Mouse (Mus musculus): ENCODE measurements around the gene Ccdc159. TPM values are rescaled to one million over a fixed set of nuclear protein-coding genes. Genes with fewer than 3 reads are reported as not detected.

The Ccdc159 gene
- polyA plus RNA-seq, 1 experiment = 24.4 TPM

DNA sequence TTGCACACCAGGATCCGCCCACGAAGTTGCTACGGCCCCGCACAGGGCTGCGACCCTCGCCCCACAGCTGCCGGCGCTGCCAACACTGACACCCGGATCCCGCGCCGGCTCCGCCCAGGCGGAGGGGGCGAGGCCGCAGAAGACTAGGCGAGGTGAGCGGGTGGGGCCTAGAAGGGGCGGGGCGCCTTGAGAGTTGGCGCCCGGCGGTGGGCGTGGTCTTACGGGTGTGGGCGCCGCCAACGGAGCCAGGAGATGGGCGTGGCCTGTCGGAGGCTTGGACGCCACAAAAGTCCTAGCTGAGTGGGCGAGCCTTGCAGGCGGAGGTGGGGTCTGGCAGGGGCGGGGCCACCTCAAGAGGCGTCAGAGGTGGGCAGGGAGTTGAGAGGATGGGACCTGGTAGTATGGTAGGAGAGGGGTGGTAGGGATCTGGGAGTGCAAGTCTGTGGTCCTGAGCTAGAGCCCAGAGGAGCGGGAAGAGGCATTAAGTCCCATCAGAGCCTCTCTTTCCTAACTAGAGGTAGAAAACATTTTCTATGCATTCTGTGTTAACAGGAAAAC lies 9.2 kb upstream of the Ccdc159 start, which contains the start of gene Rab3d:
Gene Rab3d (minus strand): TSS at position 158 of the 558 bp plus-strand sequence.
- Histone ChIP-seq H3K4me1 (ENCODE audit: control insufficient read depth, insufficient read depth, low read length) (no peaks in the 10 kb centered on the region; the same call in 1 of the 2 replicates), H3K4me3 (ENCODE audit: insufficient read depth, low read length) (peak within 1 kb of the TSS; percentile 74), H3K27ac (ENCODE audit: insufficient read depth, low read length) (peak within 1 kb of the TSS; percentile 97)
- TF ChIP-seq POLR2A (IDR thresholded peaks at IDR 0.05; ENCODE audit: extremely low read depth, insufficient read depth, low read length) (no peak), CTCF (IDR thresholded peaks at IDR 0.05; ENCODE audit: extremely low read depth, insufficient read depth, low read length) (no peak)

- Histone ChIP-seq H3K27ac (ENCODE audit: insufficient read depth, low read length) (peak overlapping the region; percentile 32; the same call in 1 of the 2 replicates), H3K4me3 (ENCODE audit: insufficient read depth, low read length) (peak overlapping the region; percentile 74; the same call in 1 of the 2 replicates), H3K4me1 (ENCODE audit: control insufficient read depth, insufficient read depth, low read length) (no peaks in the 10 kb centered on the region; the same call in 1 of the 2 replicates)
- no peak for TF ChIP-seq POLR2A (IDR thresholded peaks at IDR 0.05; ENCODE audit: extremely low read depth, insufficient read depth, low read length)
Observed at GRCm38 (mm10) chr9:21918692-21919384, 8.4 kb upstream of the Ccdc159 start.

DNA sequence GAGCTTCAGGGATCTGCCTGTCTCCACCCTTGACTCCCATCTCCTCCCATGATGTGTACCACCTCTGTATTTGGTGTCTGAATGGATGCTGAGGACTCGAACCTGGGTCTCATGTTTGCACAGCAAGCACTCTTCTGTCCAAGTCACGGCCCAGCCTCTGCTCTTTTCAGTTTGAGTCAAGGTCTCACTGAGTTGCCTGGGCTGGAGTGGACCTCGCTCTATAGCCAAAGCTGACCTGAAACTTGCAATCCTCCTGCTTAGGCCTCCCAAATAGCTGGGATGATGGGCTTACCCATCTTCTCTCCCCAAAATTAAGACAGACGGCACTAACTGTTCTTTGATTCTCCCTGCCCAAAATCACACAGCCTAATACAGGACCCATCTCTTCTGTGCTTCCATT lies 4.2 kb upstream of the Ccdc159 start:
- Histone ChIP-seq H3K4me1 (ENCODE audit: control insufficient read depth, insufficient read depth, low read length) (no peaks in the 10 kb centered on the region; the same call in 1 of the 2 replicates), H3K4me3 (ENCODE audit: insufficient read depth, low read length) (no peak overlapping the region), H3K27ac (ENCODE audit: insufficient read depth, low read length) (no peak overlapping the region)
- TF ChIP-seq CTCF (IDR thresholded peaks at IDR 0.05; ENCODE audit: extremely low read depth, insufficient read depth, low read length) (no peak), POLR2A (IDR thresholded peaks at IDR 0.05; ENCODE audit: extremely low read depth, insufficient read depth, low read length) (no peak)

- H3K27ac ChIP-seq (ENCODE audit: insufficient read depth, low read length) = no peak overlapping the region
- TF ChIP-seq POLR2A (IDR thresholded peaks at IDR 0.05; ENCODE audit: extremely low read depth, insufficient read depth, low read length) = no peak
- no peak for TF ChIP-seq CTCF (IDR thresholded peaks at IDR 0.05; ENCODE audit: extremely low read depth, insufficient read depth, low read length)
- no peaks in the 10 kb centered on the region; the same call in 1 of the 2 replicates for H3K4me1 ChIP-seq (ENCODE audit: control insufficient read depth, insufficient read depth, low read length)
- no peak overlapping the region for H3K4me3 ChIP-seq (ENCODE audit: insufficient read depth, low read length)
Observed at GRCm38 (mm10) chr9:21923490-21924098, 3.7 kb upstream of the Ccdc159 start.

DNA sequence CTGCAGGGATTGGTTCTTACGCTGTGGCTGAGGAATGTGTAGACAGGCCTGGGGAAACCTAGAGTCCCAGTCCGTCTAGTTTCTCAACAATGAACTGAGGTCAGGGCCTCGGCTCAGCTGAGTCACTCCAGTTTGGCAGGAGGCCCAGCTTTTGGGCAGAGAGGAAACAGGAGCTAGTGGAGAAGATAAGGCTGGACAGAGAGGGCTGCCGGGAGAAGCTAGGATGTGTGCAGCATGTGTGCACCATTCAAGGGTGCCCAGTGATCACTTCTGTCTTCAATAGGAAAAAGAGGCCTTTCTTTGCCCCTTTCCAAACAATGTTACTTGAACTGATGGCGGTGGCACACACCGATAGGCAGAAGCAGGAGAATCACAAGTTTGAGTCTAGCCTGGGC lies 3.2 kb upstream of the Ccdc159 start:
- Histone ChIP-seq H3K4me3 (ENCODE audit: insufficient read depth, low read length) (no peak overlapping the region), H3K4me1 (ENCODE audit: control insufficient read depth, insufficient read depth, low read length) (no peaks in the 10 kb centered on the region; the same call in 1 of the 2 replicates), H3K27ac (ENCODE audit: insufficient read depth, low read length) (no peak overlapping the region)
- no peak for TF ChIP-seq CTCF (IDR thresholded peaks at IDR 0.05; ENCODE audit: extremely low read depth, insufficient read depth, low read length)

- TF ChIP-seq POLR2A (IDR thresholded peaks at IDR 0.05; ENCODE audit: extremely low read depth, insufficient read depth, low read length) (no peak), CTCF (IDR thresholded peaks at IDR 0.05; ENCODE audit: extremely low read depth, insufficient read depth, low read length) (no peak)
- Histone ChIP-seq H3K4me1 (ENCODE audit: control insufficient read depth, insufficient read depth, low read length) (no peaks in the 10 kb centered on the region; the same call in 1 of the 2 replicates), H3K4me3 (ENCODE audit: insufficient read depth, low read length) (no peak overlapping the region), H3K27ac (ENCODE audit: insufficient read depth, low read length) (no peak overlapping the region)
Observed at GRCm38 (mm10) chr9:21925034-21925433, 2.2 kb upstream of the Ccdc159 start.

DNA sequence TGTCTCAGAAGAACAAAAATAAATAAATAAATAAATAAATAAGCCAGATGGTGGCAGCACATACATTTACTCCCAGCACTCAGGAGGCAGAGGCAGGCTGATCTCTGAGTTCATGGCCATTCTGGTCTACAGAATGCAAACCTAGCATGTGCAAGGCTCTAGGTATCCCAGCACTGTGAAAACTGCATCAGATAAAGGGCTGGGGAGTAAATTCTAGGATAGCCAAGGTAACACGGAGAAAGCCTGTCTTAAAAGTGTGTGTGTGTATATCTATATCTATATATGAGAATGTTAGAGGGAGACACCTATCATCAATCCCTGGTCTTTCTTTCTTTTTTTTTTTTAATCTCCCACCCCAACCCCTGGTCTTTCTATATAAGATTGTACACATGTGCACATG lies 1.8 kb upstream of the Ccdc159 start:
- TF ChIP-seq POLR2A (IDR thresholded peaks at IDR 0.05; ENCODE audit: extremely low read depth, insufficient read depth, low read length) (no peak), CTCF (IDR thresholded peaks at IDR 0.05; ENCODE audit: extremely low read depth, insufficient read depth, low read length) (no peak)
- H3K4me3 ChIP-seq (ENCODE audit: insufficient read depth, low read length) = no peak overlapping the region
- no peak overlapping the region for H3K27ac ChIP-seq (ENCODE audit: insufficient read depth, low read length)
- H3K4me1 ChIP-seq (ENCODE audit: control insufficient read depth, insufficient read depth, low read length) = no peaks in the 10 kb centered on the region; the same call in 1 of the 2 replicates

DNA sequence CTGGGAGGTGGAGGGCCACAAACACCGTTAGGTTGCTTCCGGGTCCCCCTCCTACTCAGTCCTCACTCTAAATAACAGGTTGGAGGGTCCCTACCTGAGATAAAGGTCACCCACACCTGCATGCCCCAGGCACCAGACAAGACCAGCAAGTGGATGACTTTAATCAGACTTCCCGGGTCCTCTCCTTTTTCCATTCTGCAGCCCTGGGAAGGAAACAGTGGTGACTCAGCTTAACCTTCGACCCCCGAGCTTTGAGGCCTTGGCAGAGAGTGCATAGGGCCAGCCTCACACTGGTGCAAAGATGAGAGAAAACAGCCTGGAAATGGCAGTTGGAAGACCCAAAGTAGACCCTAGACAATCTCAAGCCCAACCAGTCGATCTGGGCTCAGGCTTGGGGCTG lies 1.1 kb upstream of the Ccdc159 start:
- Histone ChIP-seq H3K4me1 (ENCODE audit: control insufficient read depth, insufficient read depth, low read length) (no peaks in the 10 kb centered on the region; the same call in 1 of the 2 replicates), H3K4me3 (ENCODE audit: insufficient read depth, low read length) (peak overlapping the region; percentile 31), H3K27ac (ENCODE audit: insufficient read depth, low read length) (no peak overlapping the region)
- TF ChIP-seq POLR2A (IDR thresholded peaks at IDR 0.05; ENCODE audit: extremely low read depth, insufficient read depth, low read length) (no peak), CTCF (IDR thresholded peaks at IDR 0.05; ENCODE audit: extremely low read depth, insufficient read depth, low read length) (no peak)

GRCm38 (mm10) chr9:21926784-21927183 lies 487 bp upstream of the Ccdc159 start:
- H3K4me1 ChIP-seq (ENCODE audit: control insufficient read depth, insufficient read depth, low read length) = no peaks in the 10 kb centered on the region; the same call in 1 of the 2 replicates
- peak overlapping the region; percentile 31 for H3K4me3 ChIP-seq (ENCODE audit: insufficient read depth, low read length)
- TF ChIP-seq CTCF (IDR thresholded peaks at IDR 0.05; ENCODE audit: extremely low read depth, insufficient read depth, low read length) (no peak), POLR2A (IDR thresholded peaks at IDR 0.05; ENCODE audit: extremely low read depth, insufficient read depth, low read length) (no peak)
- no peak overlapping the region for H3K27ac ChIP-seq (ENCODE audit: insufficient read depth, low read length)

Data from cortical plate, adult 2 months (tissue).